Mouse (Mus musculus) neural tube, embryonic 13.5 days (tissue): ENCODE measurements around the gene Usp32. TPM values are rescaled to one million over a fixed set of nuclear protein-coding genes. Genes with fewer than 3 reads are reported as not detected.
A peak's percentile ranks its signal among the peaks of the same experiment; 100 is the strongest.

Source experiments
- ATAC-seq: fragments of 200-750 bp; cut with Nextera tagmentation; 2 replicates; pipeline ENCODE4 v1.8.0; 2017; ENCODE audit warnings: low read depth, mild to moderate bottlenecking, moderate TSS enrichment, moderate library complexity
- H3K27ac ChIP-seq: fragments of 300-500 bp; sonication (generic); replicated peaks from 2 replicates; pipeline ENCODE4 v1.5.1; 2015; ENCODE audit warnings: moderate library complexity, mild to moderate bottlenecking, inconsistent platforms
- H3K27me3 ChIP-seq: fragments of 300-500 bp; sonication (generic); 2 replicates; pipeline ENCODE4 v1.6.1; 2015; ENCODE audit warnings: mild to moderate bottlenecking, inconsistent platforms
- H3K36me3 ChIP-seq: fragments of 300-500 bp; sonication (generic); 2 replicates; pipeline ENCODE4 v1.6.1; 2015; ENCODE audit warnings: mild to moderate bottlenecking, inconsistent platforms
- H3K4me1 ChIP-seq: fragments of 300-500 bp; sonication (generic); replicated peaks from 2 replicates; pipeline ENCODE4 v1.6.1; 2015; ENCODE audit warnings: inconsistent platforms
- H3K4me2 ChIP-seq: fragments of 300-500 bp; sonication (generic); 2 replicates; pipeline ENCODE4 v1.6.1; 2015; ENCODE audit warnings: inconsistent platforms, mild to moderate bottlenecking, moderate library complexity
- H3K4me3 ChIP-seq: fragments of 300-500 bp; sonication (generic); 2 replicates; pipeline ENCODE4 v1.5.1; 2015; ENCODE audit warnings: mild to moderate bottlenecking, inconsistent platforms
- H3K9ac ChIP-seq: fragments of 300-500 bp; sonication (generic); 2 replicates; pipeline ENCODE4 v1.6.1; 2015; ENCODE audit warnings: moderate library complexity, mild to moderate bottlenecking, inconsistent platforms
- H3K9me3 ChIP-seq: fragments of 300-500 bp; sonication (generic); 2 replicates; pipeline ENCODE4 v1.6.1; 2016; ENCODE audit warnings: inconsistent platforms
- WGBS: fragments of 180-500 bp; shearing (Covaris S2); methylation state at CpG from one replicate; pipeline ENCODE4 v1.1.7; 2015; 5-methylcytosine and 5-hydroxymethylcytosine counted together
- polyA plus RNA-seq: library from polyadenylated mRNA; unstranded; fragments of >200 nt; fragmentation: Nextera tagmentation; extraction: Ambion mirVana; gene quantifications from 2 replicates; pipeline ENCODE4 v1.2.1, GENCODE M21; 2015

Gene Usp32
- polyA plus RNA-seq, 1 experiment from 2014 or later = 11.6 TPM

- ATAC-seq = no peak
These were observed 167.9 kb downstream of the Usp32 start for GRCm38 (mm10) chr11:84972067-84972466.

GRCm38 (mm10) chr11:84968775-84969174 lies 171.2 kb downstream of the Usp32 start:
- ATAC-seq = no peak
- 65% methylated on average over 6 of the region's 6 CpGs for WGBS

More at GRCm38 (mm10) chr11:84972067-84972466, 167.9 kb downstream of the Usp32 start:
- no peak overlapping the region for H3K27ac ChIP-seq
- no peak overlapping the region for H3K9ac ChIP-seq
- no peaks in the 10 kb centered on the region for H3K9me3 ChIP-seq
- no peaks in the 10 kb centered on the region for H3K36me3 ChIP-seq
- peaks cover 10% of the 10 kb centered on the region for H3K4me1 ChIP-seq
- no peak overlapping the region for H3K4me3 ChIP-seq
- H3K4me2 ChIP-seq = no peak overlapping the region
- 59% methylated on average over 3 of the region's 3 CpGs for WGBS
- H3K27me3 ChIP-seq = no peaks in the 10 kb centered on the region

GRCm38 (mm10) chr11:84968309-84968708 lies 171.7 kb downstream of the Usp32 start:
- Histone ChIP-seq H3K27ac (no peak overlapping the region), H3K4me1 (peaks cover 14% of the 10 kb centered on the region), H3K4me3 (no peak overlapping the region), H3K36me3 (no peaks in the 10 kb centered on the region), H3K9me3 (no peaks in the 10 kb centered on the region), H3K27me3 (no peaks in the 10 kb centered on the region), H3K4me2 (no peak overlapping the region), H3K9ac (no peak overlapping the region)
- no peak for ATAC-seq
- WGBS = 81% methylated on average over 4 of the region's 4 CpGs

More at GRCm38 (mm10) chr11:84968775-84969174, 171.2 kb downstream of the Usp32 start:
- Histone ChIP-seq H3K9me3 (no peaks in the 10 kb centered on the region), H3K4me1 (peaks cover 14% of the 10 kb centered on the region), H3K4me3 (no peak overlapping the region), H3K36me3 (no peaks in the 10 kb centered on the region), H3K27ac (no peak overlapping the region), H3K27me3 (no peaks in the 10 kb centered on the region), H3K9ac (no peak overlapping the region), H3K4me2 (no peak overlapping the region)

- ATAC-seq = peak; percentile 50
These were observed 172.8 kb downstream of the Usp32 start for GRCm38 (mm10) chr11:84967113-84967512.

GRCm38 (mm10) chr11:84966696-84967095 lies 173.3 kb downstream of the Usp32 start:
- H3K4me1 ChIP-seq = peaks cover 12% of the 10 kb centered on the region
- H3K36me3 ChIP-seq = no peaks in the 10 kb centered on the region
- H3K4me2 ChIP-seq = no peak overlapping the region
- 59% methylated on average over 4 of the region's 4 CpGs for WGBS
- H3K4me3 ChIP-seq = no peak overlapping the region
- no peak overlapping the region for H3K9ac ChIP-seq
- H3K9me3 ChIP-seq = no peaks in the 10 kb centered on the region
- no peak overlapping the region for H3K27ac ChIP-seq
- no peaks in the 10 kb centered on the region for H3K27me3 ChIP-seq
- no peak for ATAC-seq

More at GRCm38 (mm10) chr11:84967113-84967512, 172.8 kb downstream of the Usp32 start:
- H3K9ac ChIP-seq = no peak overlapping the region
- no peaks in the 10 kb centered on the region for H3K27me3 ChIP-seq
- H3K4me1 ChIP-seq = peaks cover 14% of the 10 kb centered on the region
- no peaks in the 10 kb centered on the region for H3K9me3 ChIP-seq
- WGBS = 13% methylated on average over 5 of the region's 5 CpGs
- no peak overlapping the region for H3K4me3 ChIP-seq
- no peaks in the 10 kb centered on the region for H3K36me3 ChIP-seq
- no peak overlapping the region for H3K4me2 ChIP-seq
- H3K27ac ChIP-seq = no peak overlapping the region

- Histone ChIP-seq H3K4me1 (peaks cover 20% of the 10 kb centered on the region), H3K4me3 (no peak overlapping the region), H3K4me2 (no peak overlapping the region), H3K36me3 (no peaks in the 10 kb centered on the region), H3K27ac (no peak overlapping the region), H3K9me3 (no peaks in the 10 kb centered on the region), H3K9ac (no peak overlapping the region), H3K27me3 (peaks cover 19% of the 10 kb centered on the region)
- ATAC-seq = no peak
- WGBS = 88% methylated on average over 3 of the region's 3 CpGs
These were observed 176.4 kb downstream of the Usp32 start for GRCm38 (mm10) chr11:84963556-84963955.

GRCm38 (mm10) chr11:84962536-84962935 lies 177.4 kb downstream of the Usp32 start:
- no peak overlapping the region for H3K27ac ChIP-seq
- no peak for ATAC-seq
- H3K4me1 ChIP-seq = peaks cover 25% of the 10 kb centered on the region

GRCm38 (mm10) chr11:84961571-84961970 lies 178.4 kb downstream of the Usp32 start:
- no peak overlapping the region for H3K9ac ChIP-seq
- no peaks in the 10 kb centered on the region for H3K9me3 ChIP-seq
- H3K4me1 ChIP-seq = peaks cover 21% of the 10 kb centered on the region
- no peak overlapping the region for H3K27ac ChIP-seq
- no peak overlapping the region for H3K4me3 ChIP-seq
- no peaks in the 10 kb centered on the region for H3K36me3 ChIP-seq
- ATAC-seq = no peak
- 89% methylated on average over 4 of the region's 4 CpGs for WGBS
- peaks cover 38% of the 10 kb centered on the region for H3K27me3 ChIP-seq
- H3K4me2 ChIP-seq = no peak overlapping the region

More at GRCm38 (mm10) chr11:84962536-84962935, 177.4 kb downstream of the Usp32 start:
- Histone ChIP-seq H3K9ac (no peak overlapping the region), H3K9me3 (no peaks in the 10 kb centered on the region), H3K4me2 (no peak overlapping the region), H3K4me3 (no peak overlapping the region), H3K27me3 (peaks cover 29% of the 10 kb centered on the region), H3K36me3 (no peaks in the 10 kb centered on the region)
- 94% methylated on average over 4 of the region's 4 CpGs for WGBS

- Histone ChIP-seq H3K4me2 (no peak overlapping the region), H3K27me3 (peaks cover 46% of the 10 kb centered on the region), H3K27ac (no peak overlapping the region), H3K36me3 (no peaks in the 10 kb centered on the region), H3K9ac (no peak overlapping the region), H3K4me1 (peaks cover 21% of the 10 kb centered on the region), H3K4me3 (no peak overlapping the region), H3K9me3 (no peaks in the 10 kb centered on the region)
- no peak for ATAC-seq
- 80% methylated on average over 6 of the region's 6 CpGs for WGBS
These were observed 179.2 kb downstream of the Usp32 start for GRCm38 (mm10) chr11:84960780-84961179.

GRCm38 (mm10) chr11:84960291-84960690 lies 179.7 kb downstream of the Usp32 start:
- Histone ChIP-seq H3K9me3 (no peaks in the 10 kb centered on the region), H3K4me1 (peaks cover 21% of the 10 kb centered on the region), H3K9ac (no peak overlapping the region), H3K27ac (no peak overlapping the region), H3K4me3 (no peak overlapping the region), H3K4me2 (no peak overlapping the region), H3K27me3 (peaks cover 47% of the 10 kb centered on the region), H3K36me3 (no peaks in the 10 kb centered on the region)
- 40% methylated on average over 3 of the region's 3 CpGs for WGBS
- no peak for ATAC-seq

- Histone ChIP-seq H3K27ac (no peak overlapping the region), H3K36me3 (no peaks in the 10 kb centered on the region), H3K9ac (no peak overlapping the region), H3K4me1 (peaks cover 21% of the 10 kb centered on the region), H3K27me3 (peaks cover 47% of the 10 kb centered on the region), H3K9me3 (no peaks in the 10 kb centered on the region), H3K4me2 (0 out of 2 replicates have a peak overlapping the region, but pooled peaks have one; percentile 4), H3K4me3 (no peak overlapping the region)
- ATAC-seq = no peak
- WGBS = 6% methylated on average over 9 of the region's 9 CpGs
These were observed 180.2 kb downstream of the Usp32 start for GRCm38 (mm10) chr11:84959701-84960181.

- no peaks in the 10 kb centered on the region for H3K9me3 ChIP-seq
- WGBS = 48% methylated on average over 5 of the region's 5 CpGs
- H3K27ac ChIP-seq = no peak overlapping the region
- H3K4me3 ChIP-seq = no peak overlapping the region
- peaks cover 21% of the 10 kb centered on the region for H3K4me1 ChIP-seq
- no peak overlapping the region for H3K4me2 ChIP-seq
- H3K36me3 ChIP-seq = no peaks in the 10 kb centered on the region
- H3K27me3 ChIP-seq = peaks cover 47% of the 10 kb centered on the region
- ATAC-seq = no peak
- no peak overlapping the region for H3K9ac ChIP-seq
These were observed 180.8 kb downstream of the Usp32 start for GRCm38 (mm10) chr11:84959181-84959580.

- H3K36me3 ChIP-seq = no peaks in the 10 kb centered on the region
- no peaks in the 10 kb centered on the region for H3K9me3 ChIP-seq
- H3K27ac ChIP-seq = no peak overlapping the region
- WGBS = 5% methylated on average over 11 of the region's 11 CpGs
- H3K9ac ChIP-seq = peak overlapping the region; percentile 53; the same call in 1 of the 2 replicates
- peak; percentile 8; the same call in 1 of the 2 replicates for ATAC-seq
- H3K4me3 ChIP-seq = peak overlapping the region; percentile 35
- H3K4me2 ChIP-seq = peak overlapping the region; percentile 64
- H3K27me3 ChIP-seq = peaks cover 47% of the 10 kb centered on the region
- peaks cover 21% of the 10 kb centered on the region for H3K4me1 ChIP-seq
These were observed 181.7 kb downstream of the Usp32 start for GRCm38 (mm10) chr11:84958271-84958630.
